Mouse (Mus musculus) heart, embryonic 14.5 days (tissue): ENCODE measurements around the gene Qrsl1. TPM values are rescaled to one million over a fixed set of nuclear protein-coding genes. Genes with fewer than 3 reads are reported as not detected.

Experiments used
- ATAC-seq: fragments of 200-750 bp; cut with Nextera tagmentation; 2 replicates; pipeline ENCODE4 v1.8.0; 2017; ENCODE audit warnings: low read depth, moderate TSS enrichment; ENCODE audit not compliant: insufficient number of reproducible peaks, insufficient read depth, low FRiP score
- H3K27ac ChIP-seq, 2 experiments: fragments of 200-500 bp in 1 of 2; fragments of 300-500 bp in 1 of 2; sonication (generic) in 1 of 2; replicated peaks in 1 of 2; 2 replicates each; pipeline ENCODE4 v1.5.1; 2012 to 2014; ENCODE audit warnings: low read depth in 2 of 2, low read length in 2 of 2, control low read depth in 1 of 2, mild to moderate bottlenecking in 1 of 2, mixed read lengths in 1 of 2; ENCODE audit not compliant: control insufficient read depth in 1 of 2, insufficient read depth in 1 of 2
- H3K27me3 ChIP-seq: fragments of 300-500 bp; sonication (generic); 2 replicates; pipeline ENCODE4 v1.6.1; 2014; ENCODE audit warnings: mild to moderate bottlenecking, low read length, control low read depth; ENCODE audit not compliant: control insufficient read depth, insufficient read depth
- H3K36me3 ChIP-seq: fragments of 300-500 bp; sonication (generic); 2 replicates; pipeline ENCODE4 v1.6.1; 2014; ENCODE audit warnings: mild to moderate bottlenecking, control low read depth, low read length, mixed read lengths; ENCODE audit not compliant: control insufficient read depth, insufficient read depth
- H3K4me1 ChIP-seq, 2 experiments: fragments of 200-500 bp in 1 of 2; fragments of 300-500 bp in 1 of 2; sonication (generic) in 1 of 2; 2 replicates each; pipeline ENCODE4 v1.6.1; 2012 to 2014; ENCODE audit warnings: low read length in 2 of 2, control low read depth in 1 of 2, mixed read lengths in 1 of 2; ENCODE audit not compliant: control insufficient read depth in 2 of 2, insufficient read depth in 2 of 2
- H3K4me2 ChIP-seq: fragments of 300-500 bp; sonication (generic); 2 replicates; pipeline ENCODE4 v1.6.1; 2014; ENCODE audit warnings: mild to moderate bottlenecking, low read length
- H3K4me3 ChIP-seq, 2 experiments: fragments of 200-500 bp in 1 of 2; fragments of 300-500 bp in 1 of 2; sonication (generic) in 1 of 2; 2 replicates each; pipeline ENCODE4 v1.5.1; 2012 to 2014; ENCODE audit warnings: low read length in 2 of 2, mild to moderate bottlenecking in 2 of 2, control low read depth in 1 of 2, low read depth in 1 of 2, moderate library complexity in 1 of 2; ENCODE audit not compliant: control insufficient read depth in 1 of 2, insufficient read depth in 1 of 2
- H3K9ac ChIP-seq: fragments of 300-500 bp; sonication (generic); 2 replicates; pipeline ENCODE4 v1.6.1; 2014; ENCODE audit warnings: mild to moderate bottlenecking, low read length
- H3K9me3 ChIP-seq: fragments of 300-500 bp; sonication (generic); 2 replicates; pipeline ENCODE4 v1.6.1; 2016; ENCODE audit warnings: low read length, control low read depth; ENCODE audit not compliant: control insufficient read depth
- WGBS: fragments of 180-500 bp; shearing (Covaris S2); extraction: QIAGEN DNeasy Blood & Tissue Kit; methylation state at CpG from one replicate; pipeline ENCODE4 v1.1.7; 2014; 5-methylcytosine and 5-hydroxymethylcytosine counted together
- polyA plus RNA-seq: library from polyadenylated mRNA; unstranded; fragments of >200 nt; fragmentation: Nextera tagmentation; extraction: Ambion mirVana; gene quantifications from 2 replicates; pipeline ENCODE4 v1.2.1, GENCODE M21; 2014

Qrsl1 gene
- polyA plus RNA-seq, 1 experiment from 2014 or later = 24.5 TPM

GRCm38 (mm10) chr10:43870752-43871151 lies 30.8 kb downstream of the Qrsl1 start:
- no peak for ATAC-seq
- 0 out of 2 replicates have a peak, but pooled peaks cover 4% of the 10 kb centered on the region for H3K9me3 ChIP-seq
- H3K27me3 ChIP-seq = no peaks in the 10 kb centered on the region
- no peaks in the 10 kb centered on the region for H3K4me1 ChIP-seq
- H3K4me2 ChIP-seq = no peak overlapping the region
- peaks cover 6% of the 10 kb centered on the region; the same call in 1 of the 2 replicates for H3K36me3 ChIP-seq
- no peak overlapping the region for H3K27ac ChIP-seq
- no peak overlapping the region for H3K4me3 ChIP-seq
- 71% methylated on average over 10 of the region's 10 CpGs for WGBS
- no peak overlapping the region for H3K9ac ChIP-seq

- no peak overlapping the region for H3K27ac ChIP-seq
- H3K36me3 ChIP-seq = no peaks in the 10 kb centered on the region
- H3K4me1 ChIP-seq = peaks cover 0 to 3% of the 10 kb centered on the region in 2 experiments; a peak in 1 of 4 replicates
- H3K9ac ChIP-seq = no peak overlapping the region
- WGBS = 75% methylated on average over 3 of the region's 3 CpGs
- ATAC-seq = no peak
- H3K4me2 ChIP-seq = no peak overlapping the region
- H3K27me3 ChIP-seq = no peaks in the 10 kb centered on the region
- peaks cover 5% of the 10 kb centered on the region; the same call in 1 of the 2 replicates for H3K9me3 ChIP-seq
- no peak overlapping the region for H3K4me3 ChIP-seq
Measured at GRCm38 (mm10) chr10:43856351-43856750, 45.2 kb downstream of the Qrsl1 start.

GRCm38 (mm10) chr10:43855916-43856315 lies 45.6 kb downstream of the Qrsl1 start:
- Histone ChIP-seq H3K9ac (no peak overlapping the region), H3K27me3 (no peaks in the 10 kb centered on the region), H3K4me1 (peaks cover 0 to 3% of the 10 kb centered on the region in 2 experiments; a peak in 1 of 4 replicates), H3K4me3 (no peak overlapping the region), H3K36me3 (no peaks in the 10 kb centered on the region), H3K4me2 (no peak overlapping the region), H3K27ac (no peak overlapping the region), H3K9me3 (peaks cover 5% of the 10 kb centered on the region; the same call in 1 of the 2 replicates)
- ATAC-seq = no peak
- WGBS = 93% methylated on average over 9 of the region's 9 CpGs

GRCm38 (mm10) chr10:43851898-43852297 lies 49.6 kb downstream of the Qrsl1 start:
- no peak overlapping the region for H3K27ac ChIP-seq
- 74% methylated on average over 5 of the region's 5 CpGs for WGBS
- H3K36me3 ChIP-seq = no peaks in the 10 kb centered on the region
- no peaks in the 10 kb centered on the region for H3K27me3 ChIP-seq
- no peak overlapping the region for H3K9ac ChIP-seq
- no peak overlapping the region for H3K4me3 ChIP-seq
- peaks cover 5% of the 10 kb centered on the region; the same call in 1 of the 2 replicates for H3K9me3 ChIP-seq
- ATAC-seq = no peak
- no peak overlapping the region for H3K4me2 ChIP-seq
- H3K4me1 ChIP-seq = no peaks in the 10 kb centered on the region

- Histone ChIP-seq H3K4me1 (no peaks in the 10 kb centered on the region), H3K9me3 (peaks cover 5% of the 10 kb centered on the region; the same call in 1 of the 2 replicates), H3K27ac (no peak overlapping the region), H3K4me3 (no peak overlapping the region), H3K36me3 (no peaks in the 10 kb centered on the region), H3K4me2 (no peak overlapping the region), H3K9ac (no peak overlapping the region), H3K27me3 (no peaks in the 10 kb centered on the region)
- no peak for ATAC-seq
- WGBS = 73% methylated on average over 3 of the region's 3 CpGs
Measured at GRCm38 (mm10) chr10:43849478-43849877, 52.1 kb downstream of the Qrsl1 start.

- no peak overlapping the region for H3K4me3 ChIP-seq
- no peaks in the 10 kb centered on the region for H3K36me3 ChIP-seq
- no peak for ATAC-seq
- H3K4me1 ChIP-seq = no peaks in the 10 kb centered on the region
- 58% methylated on average over 2 of the region's 2 CpGs for WGBS
- no peak overlapping the region for H3K9ac ChIP-seq
- H3K9me3 ChIP-seq = no peaks in the 10 kb centered on the region; the same call in 1 of the 2 replicates
- no peak overlapping the region for H3K4me2 ChIP-seq
- no peaks in the 10 kb centered on the region for H3K27me3 ChIP-seq
- H3K27ac ChIP-seq = no peak overlapping the region
Measured at GRCm38 (mm10) chr10:43846141-43846622, 55.4 kb downstream of the Qrsl1 start.

- no peaks in the 10 kb centered on the region for H3K4me1 ChIP-seq
- no peak overlapping the region for H3K4me2 ChIP-seq
- H3K9me3 ChIP-seq = no peaks in the 10 kb centered on the region; the same call in 1 of the 2 replicates
- H3K27me3 ChIP-seq = no peaks in the 10 kb centered on the region
- no peak overlapping the region for H3K9ac ChIP-seq
- no peak overlapping the region for H3K27ac ChIP-seq
- H3K4me3 ChIP-seq = no peak overlapping the region
- H3K36me3 ChIP-seq = no peaks in the 10 kb centered on the region
- no peak for ATAC-seq
- WGBS = 84% methylated on average over 3 of the region's 3 CpGs
Measured at GRCm38 (mm10) chr10:43845442-43845841, 56.1 kb downstream of the Qrsl1 start.

GRCm38 (mm10) chr10:43841441-43841840 lies 60.1 kb downstream of the Qrsl1 start:
- Histone ChIP-seq H3K4me2 (no peak overlapping the region), H3K9me3 (no peaks in the 10 kb centered on the region; the same call in 1 of the 2 replicates), H3K27me3 (no peaks in the 10 kb centered on the region), H3K36me3 (no peaks in the 10 kb centered on the region), H3K4me3 (no peak overlapping the region), H3K9ac (no peak overlapping the region), H3K4me1 (no peaks in the 10 kb centered on the region), H3K27ac (no peak overlapping the region)
- WGBS = 78% methylated on average over 5 of the region's 5 CpGs
- no peak for ATAC-seq
